Mouse (Mus musculus): ENCODE measurements around the gene Abhd12. TPM values are rescaled to one million over a fixed set of nuclear protein-coding genes. Genes with fewer than 3 reads are reported as not detected.

Abhd12 gene
- polyA plus RNA-seq, 1 experiment from 2014 or later = 78.5 TPM

DNA sequence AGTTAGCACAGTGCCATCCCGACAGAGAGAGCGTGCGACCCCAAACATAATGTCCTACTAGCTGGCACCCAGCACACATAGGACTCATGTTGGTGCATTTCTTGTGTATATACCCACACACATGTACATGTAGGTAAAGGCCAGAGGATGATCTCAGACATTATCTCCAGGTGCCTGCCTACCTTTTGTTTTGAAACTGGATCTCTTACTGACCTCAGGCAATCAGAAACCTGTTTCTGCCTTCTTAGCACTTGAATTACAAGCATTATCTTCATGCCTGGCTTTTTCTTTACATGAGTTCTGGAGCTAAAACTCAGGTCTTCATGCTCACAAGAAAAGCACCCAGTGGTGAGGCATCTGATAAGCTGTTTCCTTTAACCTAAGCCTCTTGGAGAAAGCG lies 68.6 kb downstream of the Abhd12 start:
- POLR2A ChIA-PET = no interaction called here
- in situ Hi-C loops (cut with MboI; ENCODE audit: low pct_unique_long_range_greater_than_20kb) = no loop called here
- DNase-seq (ENCODE audit: low read depth, low spot score) (no peak), ATAC-seq (no peak)
- CTCF ChIA-PET = interaction anchor here (0.6 to 0.8 kb wide), 2 partner anchors 62 to 83 kb away, joined by 3 read pairs; no protein-coding TSS in a partner anchor
- no peak for TF ChIP-seq CTCF (IDR thresholded peaks at IDR 0.05)
- no peaks in the 10 kb centered on the region for H3K27me3 ChIP-seq

DNA sequence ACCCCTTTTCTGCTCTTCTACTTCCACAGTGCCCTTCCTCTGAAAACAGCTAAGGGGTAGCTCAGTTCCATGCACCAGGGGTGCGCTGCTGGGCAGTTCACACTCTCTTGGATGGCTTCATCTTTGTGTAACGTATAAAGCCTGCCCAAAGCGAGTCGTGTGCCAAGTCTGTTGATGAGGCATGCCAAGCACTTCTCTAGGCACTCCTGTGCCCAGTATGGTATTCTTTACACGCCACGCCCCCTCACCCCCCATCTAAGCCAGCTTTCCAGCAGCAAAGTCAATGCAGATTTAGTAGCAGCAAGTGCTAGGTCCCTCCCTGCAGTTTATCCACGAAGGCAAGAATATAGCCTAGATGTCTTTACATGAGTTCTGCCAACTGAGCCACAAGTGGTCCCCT lies 69.9 kb downstream of the Abhd12 start:
- ATAC-seq (no peak), DNase-seq (ENCODE audit: low read depth, low spot score) (no peak)
- no peak for TF ChIP-seq CTCF (IDR thresholded peaks at IDR 0.05)
- no peaks in the 10 kb centered on the region for H3K27me3 ChIP-seq
- CTCF ChIA-PET = no interaction called here
- in situ Hi-C loops (cut with MboI; ENCODE audit: low pct_unique_long_range_greater_than_20kb) = no loop called here
- POLR2A ChIA-PET = no interaction called here

DNA sequence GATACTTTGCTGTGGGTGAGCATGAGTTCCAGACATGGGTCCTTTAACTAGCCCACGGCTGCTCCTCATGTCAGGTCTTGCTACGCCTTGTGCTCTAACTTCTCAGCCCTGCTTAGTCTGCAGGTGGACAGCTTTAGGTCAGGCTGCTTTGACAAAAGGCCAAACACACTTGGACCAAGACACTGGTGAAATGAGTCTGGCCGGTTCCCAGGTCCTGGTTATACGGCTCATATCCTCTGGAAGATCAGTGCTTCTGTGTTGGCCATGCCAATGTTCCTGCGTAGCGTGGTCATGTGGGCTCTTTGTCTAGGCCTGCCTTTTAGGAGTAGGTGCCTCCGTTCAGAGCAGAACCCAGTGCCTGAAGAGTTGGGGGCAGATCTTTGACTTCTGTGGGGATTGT lies 72.5 kb downstream of the Abhd12 start:
- TF ChIP-seq CTCF (IDR thresholded peaks at IDR 0.05) = no peak
- ChIA-PET POLR2A (no interaction called here), CTCF (no interaction called here)
- DNase-seq (ENCODE audit: low read depth, low spot score) (no peak), ATAC-seq (no peak)
- in situ Hi-C loops (cut with MboI; ENCODE audit: low pct_unique_long_range_greater_than_20kb) = no loop called here
- no peaks in the 10 kb centered on the region for H3K27me3 ChIP-seq

DNA sequence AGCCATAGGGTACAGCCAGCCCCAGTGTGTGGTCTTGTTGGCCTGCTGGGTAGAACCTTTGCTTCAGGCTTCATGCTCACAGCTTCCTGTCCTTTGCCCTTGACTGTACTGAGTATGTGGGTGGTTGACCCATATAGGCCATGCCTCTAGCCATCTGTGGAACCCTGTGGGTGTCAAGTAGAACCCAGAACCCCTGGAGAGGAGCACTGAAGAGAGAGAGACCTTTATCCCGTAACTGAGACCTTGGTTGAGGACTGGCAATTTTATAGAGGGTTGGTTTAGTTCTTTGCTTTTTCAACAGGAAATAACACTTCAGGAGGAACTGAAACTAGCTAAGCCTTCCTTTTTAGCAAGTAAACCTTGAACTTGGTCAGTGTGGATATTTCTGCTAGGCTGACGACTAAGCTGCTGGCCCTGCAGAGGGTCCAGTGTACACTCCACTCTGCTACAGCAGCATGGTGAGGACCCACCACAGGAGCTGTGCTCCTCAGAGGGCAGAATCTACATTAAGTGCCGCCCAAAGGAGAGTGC lies 73.6 kb downstream of the Abhd12 start:
- POLR2A ChIA-PET = no interaction called here
- TF ChIP-seq CTCF (IDR thresholded peaks at IDR 0.05) = no peak
- DNase-seq (ENCODE audit: low read depth, low spot score) (no peak), ATAC-seq (no peak)
- H3K27me3 ChIP-seq = no peaks in the 10 kb centered on the region
- in situ Hi-C loops (cut with MboI; ENCODE audit: low pct_unique_long_range_greater_than_20kb) = no loop called here
- CTCF ChIA-PET = interaction anchor here (0.7 kb wide), 1 partner anchor 9 kb away, joined by 3 read pairs; no protein-coding TSS in a partner anchor

DNA sequence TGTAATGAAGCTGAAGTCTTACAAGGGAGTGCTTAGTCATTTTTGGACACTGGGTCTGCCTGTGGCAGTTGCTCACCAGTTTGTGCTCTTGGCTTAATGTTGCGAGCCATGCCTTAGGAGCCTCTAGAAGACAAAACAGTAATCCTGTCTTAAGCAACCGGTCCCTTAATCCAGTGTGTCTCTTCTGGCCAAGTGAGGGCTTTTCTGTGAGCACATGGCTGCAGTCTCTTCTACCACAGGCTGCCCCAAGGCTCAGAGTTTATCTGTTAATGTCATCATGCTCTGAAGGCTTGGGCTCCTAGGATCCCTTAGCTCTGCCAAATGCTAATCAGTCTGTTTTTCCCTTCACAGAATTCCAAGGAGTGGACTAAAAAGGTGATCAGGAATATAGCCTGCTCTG lies 74.5 kb downstream of the Abhd12 start:
- in situ Hi-C loops (cut with MboI; ENCODE audit: low pct_unique_long_range_greater_than_20kb) = no loop called here
- no peak for TF ChIP-seq CTCF (IDR thresholded peaks at IDR 0.05)
- DNase-seq (ENCODE audit: low read depth, low spot score) (no peak), ATAC-seq (no peak)
- H3K27me3 ChIP-seq = no peaks in the 10 kb centered on the region
- CTCF ChIA-PET = no interaction called here
- POLR2A ChIA-PET = no interaction called here

DNA sequence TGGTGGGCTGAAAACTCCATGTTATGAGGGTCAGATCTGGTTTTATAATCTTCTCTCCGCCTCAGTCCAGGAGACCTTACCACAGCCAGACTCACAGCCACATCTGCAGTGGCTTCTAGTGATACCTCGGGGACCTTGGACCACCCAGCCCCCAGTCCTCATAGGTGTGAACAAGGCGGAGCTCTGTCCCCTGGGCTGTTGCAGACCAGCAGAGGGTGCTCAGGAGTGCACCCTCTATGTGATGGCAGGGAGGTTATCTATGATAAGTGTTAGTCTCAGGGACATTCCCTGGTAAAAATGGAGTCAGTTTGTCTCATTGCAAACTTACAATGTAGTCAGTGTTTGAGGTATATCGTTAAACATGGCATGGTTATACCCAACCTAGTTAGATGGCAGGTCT lies 75.9 kb downstream of the Abhd12 start:
- TF ChIP-seq CTCF (IDR thresholded peaks at IDR 0.05) = no peak
- no peaks in the 10 kb centered on the region for H3K27me3 ChIP-seq
- DNase-seq (ENCODE audit: low read depth, low spot score) = no peak
- CTCF ChIA-PET = interaction anchor here (1.2 to 1.5 kb wide), 4 partner anchors 11 to 75 kb away, joined by 3 to 4 read pairs (median 4); no protein-coding TSS in a partner anchor
- POLR2A ChIA-PET = no interaction called here
- in situ Hi-C loops (cut with MboI; ENCODE audit: low pct_unique_long_range_greater_than_20kb) = loop anchor here (5.0 kb wide), 1 partner anchor 174 kb away; no protein-coding TSS in a partner anchor
- ATAC-seq = no peak

DNA sequence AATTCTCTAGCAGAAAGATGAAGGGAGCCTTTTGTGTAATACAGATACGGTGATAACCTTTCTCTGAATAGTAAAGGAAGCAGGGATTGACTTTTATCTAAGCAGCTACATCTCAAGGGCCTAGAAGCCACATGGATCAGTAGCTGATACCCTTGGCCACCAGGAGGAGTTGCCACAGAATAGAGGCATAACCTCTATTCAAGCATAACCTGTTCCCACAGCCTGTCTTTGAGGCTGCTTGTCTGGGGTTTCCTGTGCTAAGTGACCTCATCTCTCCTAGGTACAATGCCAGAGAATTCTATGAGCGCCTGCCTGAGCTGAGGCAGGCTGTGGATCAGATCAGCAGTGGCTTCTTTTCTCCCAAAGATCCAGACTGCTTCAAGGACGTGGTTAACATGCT lies 76.4 kb downstream of the Abhd12 start:
- POLR2A ChIA-PET = no interaction called here
- ATAC-seq (peak; percentile 59), DNase-seq (ENCODE audit: low read depth, low spot score) (no peak)
- no peaks in the 10 kb centered on the region for H3K27me3 ChIP-seq
- no peak for TF ChIP-seq CTCF (IDR thresholded peaks at IDR 0.05)
- CTCF ChIA-PET = interaction anchor here (1.2 to 1.5 kb wide), 4 partner anchors 12 to 75 kb away, joined by 3 to 4 read pairs (median 4); no protein-coding TSS in a partner anchor
- in situ Hi-C loops (cut with MboI; ENCODE audit: low pct_unique_long_range_greater_than_20kb) = loop anchor here (5.0 kb wide), 1 partner anchor 174 kb away; no protein-coding TSS in a partner anchor

DNA sequence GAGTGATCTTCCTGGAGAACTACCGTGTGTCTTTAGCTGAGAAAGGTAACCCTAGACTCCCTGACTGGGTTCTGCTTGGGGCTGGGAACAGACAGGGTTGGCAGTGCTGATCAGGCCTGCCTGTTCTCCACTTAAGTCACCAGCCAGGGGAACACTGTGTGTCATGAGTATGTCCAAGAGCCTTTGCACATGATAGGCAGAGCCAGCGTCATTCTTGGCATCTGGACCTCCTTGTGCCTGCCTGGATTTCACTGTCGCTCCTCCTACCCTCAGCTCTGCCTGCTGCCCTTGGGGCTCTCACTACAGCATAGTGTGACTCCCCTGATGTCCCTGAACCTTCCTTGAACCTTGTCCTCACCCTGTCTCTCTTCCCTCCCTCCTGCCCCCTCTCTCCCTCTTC lies 78.1 kb downstream of the Abhd12 start:
- ATAC-seq (no peak), DNase-seq (ENCODE audit: low read depth, low spot score) (no peak)
- CTCF ChIA-PET = no interaction called here
- in situ Hi-C loops (cut with MboI; ENCODE audit: low pct_unique_long_range_greater_than_20kb) = loop anchor here (5.0 kb wide), 1 partner anchor 176 kb away; no protein-coding TSS in a partner anchor
- no peak for TF ChIP-seq CTCF (IDR thresholded peaks at IDR 0.05)
- no peaks in the 10 kb centered on the region for H3K27me3 ChIP-seq
- POLR2A ChIA-PET = no interaction called here

DNA sequence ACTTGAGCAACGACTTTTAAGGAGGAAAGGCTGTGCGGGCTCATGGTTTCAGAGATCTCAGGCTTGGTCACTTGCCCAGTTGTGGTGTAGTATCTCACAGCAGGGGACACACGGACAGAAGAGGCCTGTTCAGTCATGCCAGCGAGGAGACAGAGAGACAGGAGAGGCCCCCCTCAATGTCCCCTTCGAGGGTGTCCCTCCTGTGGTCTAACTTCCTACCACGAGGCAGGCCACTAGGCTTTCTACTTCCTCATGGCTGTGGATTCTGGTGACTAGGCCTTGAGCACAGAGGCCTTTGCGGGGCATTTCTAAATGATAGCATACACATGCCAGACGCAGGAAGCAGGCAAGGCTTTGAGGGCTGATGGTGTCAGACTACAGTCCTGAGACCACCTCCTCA lies 81.6 kb downstream of the Abhd12 start:
- ATAC-seq (no peak), DNase-seq (ENCODE audit: low read depth, low spot score) (no peak)
- CTCF ChIA-PET = no interaction called here
- in situ Hi-C loops (cut with MboI; ENCODE audit: low pct_unique_long_range_greater_than_20kb) = no loop called here
- no peaks in the 10 kb centered on the region for H3K27me3 ChIP-seq
- POLR2A ChIA-PET = no interaction called here
- no peak for TF ChIP-seq CTCF (IDR thresholded peaks at IDR 0.05)

DNA sequence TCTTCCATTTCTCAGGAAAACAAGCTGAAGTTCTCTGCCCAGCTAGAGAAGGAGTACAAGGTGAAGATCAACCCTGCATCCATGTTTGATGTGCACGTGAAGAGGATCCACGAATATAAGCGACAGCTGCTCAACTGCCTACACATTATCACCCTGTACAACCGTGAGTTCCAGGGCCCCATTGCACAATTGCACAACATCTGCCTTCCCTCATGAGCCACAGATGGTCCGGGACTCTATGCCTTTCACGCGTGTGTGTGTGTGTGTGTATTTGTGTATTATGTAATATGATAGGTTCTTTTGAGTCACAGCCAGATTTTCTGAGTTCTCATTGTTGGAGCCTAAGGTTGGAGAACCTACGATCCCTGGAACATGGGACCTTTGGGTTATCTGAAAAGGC lies 83.8 kb downstream of the Abhd12 start:
- no peak for TF ChIP-seq CTCF (IDR thresholded peaks at IDR 0.05)
- no peak for ATAC-seq
- no peaks in the 10 kb centered on the region for H3K27me3 ChIP-seq
- POLR2A ChIA-PET = interaction anchor here (0.6 kb wide), 1 partner anchor 50 kb away, joined by 3 read pairs; no protein-coding TSS in a partner anchor
- DNase-seq (ENCODE audit: low read depth, low spot score) = no peak
- CTCF ChIA-PET = no interaction called here
- in situ Hi-C loops (cut with MboI; ENCODE audit: low pct_unique_long_range_greater_than_20kb) = no loop called here

DNA sequence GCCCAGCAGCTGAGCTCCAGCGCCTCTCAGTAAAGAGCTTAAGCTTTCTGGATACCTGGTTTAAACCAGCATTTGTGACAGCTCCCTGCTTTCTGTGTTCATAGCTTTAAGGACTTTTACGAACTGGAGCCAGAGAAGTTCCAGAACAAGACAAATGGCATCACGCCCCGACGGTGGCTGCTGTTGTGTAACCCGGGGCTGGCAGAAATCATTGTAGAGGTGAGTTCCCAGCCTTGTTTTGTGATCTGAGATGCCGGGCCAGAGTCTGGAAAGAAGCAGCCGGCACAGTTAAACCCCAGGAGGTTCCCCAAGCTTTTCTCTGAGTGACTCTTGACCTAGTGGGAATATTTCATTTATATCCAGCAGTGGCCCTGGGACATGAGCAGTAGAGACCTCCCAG lies 85.8 kb downstream of the Abhd12 start:
- no peak for TF ChIP-seq CTCF (IDR thresholded peaks at IDR 0.05)
- DNase-seq (ENCODE audit: low read depth, low spot score) = no peak
- H3K27me3 ChIP-seq = no peaks in the 10 kb centered on the region
- POLR2A ChIA-PET = no interaction called here
- ATAC-seq = no peak
- in situ Hi-C loops (cut with MboI; ENCODE audit: low pct_unique_long_range_greater_than_20kb) = no loop called here
- CTCF ChIA-PET = interaction anchor here (1.4 kb wide), 1 partner anchor 11 kb away, joined by 3 read pairs; no protein-coding TSS in a partner anchor

All from Patski (cell line).